Mouse (Mus musculus) embryonic facial prominence, embryonic 14.5 days (tissue): ENCODE measurements around the gene B3gnt3. TPM values are rescaled to one million over a fixed set of nuclear protein-coding genes. Genes with fewer than 3 reads are reported as not detected.

Source experiments
- ATAC-seq: fragments of 200-750 bp; cut with Nextera tagmentation; 2 replicates; pipeline ENCODE4 v1.8.0; 2017; ENCODE audit warnings: low read depth, moderate number of reproducible peaks, moderate TSS enrichment
- DNase-seq: peaks from one replicate; pipeline ENCODE4 v3.0.0-alpha.2; 2015; ENCODE audit warnings: low spot score
- H3K27ac ChIP-seq: fragments of 300-500 bp; sonication (generic); replicated peaks from 2 replicates; pipeline ENCODE4 v1.5.1; 2014; ENCODE audit warnings: low read depth, mild to moderate bottlenecking, low read length, moderate library complexity
- H3K27me3 ChIP-seq: fragments of 300-500 bp; sonication (generic); replicated peaks from 2 replicates; pipeline ENCODE4 v1.6.1; 2014; ENCODE audit warnings: low read length; ENCODE audit not compliant: control insufficient read depth, insufficient read depth
- H3K36me3 ChIP-seq: fragments of 300-500 bp; sonication (generic); 2 replicates; pipeline ENCODE4 v1.6.1; 2014; ENCODE audit warnings: low read length, mixed read lengths; ENCODE audit not compliant: control insufficient read depth, insufficient read depth
- H3K4me1 ChIP-seq: fragments of 300-500 bp; sonication (generic); 2 replicates; pipeline ENCODE4 v1.6.1; 2014; ENCODE audit warnings: antibody characterized with exemption, low read length; ENCODE audit not compliant: control insufficient read depth, insufficient read depth
- H3K4me2 ChIP-seq: fragments of 300-500 bp; sonication (generic); 2 replicates; pipeline ENCODE4 v1.6.1; 2014; ENCODE audit warnings: low read depth, mild to moderate bottlenecking, low read length, moderate library complexity, mixed read lengths
- H3K4me3 ChIP-seq: fragments of 300-500 bp; sonication (generic); 2 replicates; pipeline ENCODE4 v1.5.1; 2014; ENCODE audit warnings: low read depth, mild to moderate bottlenecking, low read length
- H3K9ac ChIP-seq: fragments of 300-500 bp; sonication (generic); 2 replicates; pipeline ENCODE4 v1.6.1; 2014; ENCODE audit warnings: low read depth, mild to moderate bottlenecking, low read length, moderate library complexity, mixed read lengths
- H3K9me3 ChIP-seq: fragments of 300-500 bp; sonication (generic); 2 replicates; pipeline ENCODE4 v1.6.1; 2016; ENCODE audit warnings: low read length; ENCODE audit not compliant: control insufficient read depth
- WGBS: fragments of 180-500 bp; shearing (Covaris S2); extraction: QIAGEN DNeasy Blood & Tissue Kit; methylation state at CpG from one replicate; pipeline ENCODE4 v1.1.7; 2014; 5-methylcytosine and 5-hydroxymethylcytosine counted together
- polyA plus RNA-seq: library from polyadenylated mRNA; unstranded; fragments of >200 nt; fragmentation: Nextera tagmentation; extraction: Ambion mirVana; gene quantifications from 2 replicates; pipeline ENCODE4 v1.2.1, GENCODE M21; 2014

The B3gnt3 gene
- polyA plus RNA-seq, 1 experiment from 2014 or later = 0.84 TPM

DNA sequence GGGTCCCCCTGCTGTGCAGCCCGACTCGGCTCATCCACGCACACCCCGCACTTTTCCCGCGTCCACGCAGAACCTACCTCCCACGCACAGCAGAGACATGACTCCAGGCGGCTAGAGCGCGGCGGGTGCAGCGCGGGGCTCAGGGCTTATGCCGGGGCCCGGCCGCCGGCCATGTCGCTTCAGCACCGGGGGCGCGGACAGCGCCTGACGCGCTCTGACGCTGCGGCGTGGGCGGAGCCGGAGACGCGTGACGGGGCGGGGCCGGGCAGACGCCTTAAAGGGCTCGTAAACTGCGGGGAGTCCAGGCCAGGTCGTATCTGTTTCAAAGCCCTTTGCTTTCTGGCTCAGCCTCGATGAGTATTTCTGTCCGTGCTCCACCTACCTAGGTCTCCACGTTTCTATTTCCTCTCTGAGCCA lies 30.0 kb downstream of the B3gnt3 start, which contains the start of gene Unc13a:
Gene Unc13a (minus strand): TSS at position 209 of the 417 bp plus-strand sequence.
- Histone ChIP-seq H3K9me3 (no peaks in the 10 kb centered on the region), H3K9ac (peak within 1 kb of the TSS; percentile 49), H3K36me3 (no peaks in the 10 kb centered on the region), H3K27me3 (peaks cover 25% of the 10 kb centered on the region), H3K4me3 (peak within 1 kb of the TSS; percentile 50), H3K4me2 (peak within 1 kb of the TSS; percentile 97), H3K4me1 (peaks cover 12% of the 10 kb centered on the region; the same call in 1 of the 2 replicates), H3K27ac (no peak within 1 kb of the TSS; the same call in 1 of the 2 replicates)
- DNase-seq (peak; percentile 90), ATAC-seq (peak; percentile 76)
- 0% methylated on average over 29 of the region's 42 CpGs for WGBS

DNA sequence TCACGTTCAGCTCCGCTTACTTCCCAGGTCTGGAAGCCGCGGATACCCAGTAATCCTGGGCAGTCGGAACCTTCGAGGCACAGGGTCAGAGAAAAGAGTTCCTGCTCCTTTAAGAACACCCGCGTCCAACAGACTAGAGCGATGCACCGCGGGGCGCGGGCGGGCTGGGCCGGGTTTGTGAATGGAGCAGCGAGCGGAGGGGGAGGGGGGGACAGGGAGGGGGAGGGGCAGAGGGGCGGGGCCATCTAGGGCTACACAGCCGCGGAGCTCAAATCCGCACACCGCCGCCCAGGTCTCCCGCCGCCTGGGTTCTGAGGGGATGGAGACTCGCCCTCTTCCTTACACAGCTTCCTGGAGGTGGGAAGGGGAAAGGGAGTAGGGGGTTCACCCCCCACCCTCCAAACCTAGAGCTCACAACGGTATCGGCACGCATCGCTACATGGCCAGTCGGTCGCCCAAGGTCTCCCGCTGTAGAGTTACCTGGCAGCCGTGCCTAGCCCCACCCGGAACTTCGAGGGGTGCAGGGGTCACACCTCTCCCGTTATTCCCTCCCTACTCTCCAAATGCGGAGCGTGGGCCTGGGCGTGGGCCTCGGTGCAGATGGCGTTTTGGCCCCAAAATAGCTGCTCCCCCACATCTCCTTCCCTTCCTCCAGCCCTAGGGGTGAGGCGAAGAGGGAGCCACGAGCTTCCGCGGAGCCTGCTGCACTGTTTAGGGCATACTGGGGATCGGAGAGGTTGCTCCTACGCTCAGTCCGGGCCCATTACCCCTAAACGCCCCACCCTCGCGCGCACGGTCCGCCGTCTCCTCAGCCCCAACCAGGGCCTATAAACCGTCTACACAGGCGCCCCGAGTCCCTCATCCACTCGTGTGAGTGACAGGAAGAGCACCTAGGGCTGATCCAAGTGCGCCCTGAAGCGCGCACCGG lies 30.7 kb downstream of the B3gnt3 start:
- peak; percentile 48 for ATAC-seq
- H3K4me1 ChIP-seq = peaks cover 12% of the 10 kb centered on the region; the same call in 1 of the 2 replicates
- no peak overlapping the region for H3K27ac ChIP-seq
- no peaks in the 10 kb centered on the region for H3K36me3 ChIP-seq
- DNase-seq = peak; percentile 80
- peaks cover 28% of the 10 kb centered on the region for H3K27me3 ChIP-seq
- 1% methylated on average over 48 of the region's 64 CpGs for WGBS
- peak overlapping the region; percentile 50 for H3K4me3 ChIP-seq
- peak overlapping the region; percentile 97 for H3K4me2 ChIP-seq
- H3K9me3 ChIP-seq = no peaks in the 10 kb centered on the region
- H3K9ac ChIP-seq = peak overlapping the region; percentile 49

DNA sequence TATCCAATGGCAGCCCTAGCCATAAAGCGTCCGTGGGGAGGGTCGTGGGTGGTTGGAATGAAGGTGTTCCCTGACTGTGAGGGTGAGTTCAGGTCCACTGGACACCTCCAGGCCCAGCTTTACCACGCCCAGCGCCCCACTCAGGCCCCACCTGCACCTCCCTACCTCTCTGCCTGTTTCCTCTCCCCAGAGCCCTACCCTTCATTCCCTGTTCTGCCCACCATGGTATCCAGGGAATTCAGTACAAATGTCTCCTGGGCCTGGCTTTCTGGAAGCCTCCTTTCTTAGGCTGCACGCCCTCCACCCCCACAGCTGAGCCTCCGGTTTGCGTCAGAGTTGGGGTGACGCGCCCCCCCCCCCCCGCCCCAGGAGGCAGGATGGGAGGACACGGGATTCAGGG lies 31.4 kb downstream of the B3gnt3 start:
- peaks cover 23% of the 10 kb centered on the region for H3K27me3 ChIP-seq
- H3K4me1 ChIP-seq = peaks cover 12% of the 10 kb centered on the region; the same call in 1 of the 2 replicates
- peak overlapping the region; percentile 97 for H3K4me2 ChIP-seq
- H3K27ac ChIP-seq = no peak overlapping the region
- H3K9ac ChIP-seq = peak overlapping the region; percentile 32; the same call in 1 of the 2 replicates
- DNase-seq (no peak), ATAC-seq (no peak)
- no peaks in the 10 kb centered on the region for H3K36me3 ChIP-seq
- peak overlapping the region; percentile 50 for H3K4me3 ChIP-seq
- no peaks in the 10 kb centered on the region for H3K9me3 ChIP-seq
- 15% methylated on average over 8 of the region's 12 CpGs for WGBS

DNA sequence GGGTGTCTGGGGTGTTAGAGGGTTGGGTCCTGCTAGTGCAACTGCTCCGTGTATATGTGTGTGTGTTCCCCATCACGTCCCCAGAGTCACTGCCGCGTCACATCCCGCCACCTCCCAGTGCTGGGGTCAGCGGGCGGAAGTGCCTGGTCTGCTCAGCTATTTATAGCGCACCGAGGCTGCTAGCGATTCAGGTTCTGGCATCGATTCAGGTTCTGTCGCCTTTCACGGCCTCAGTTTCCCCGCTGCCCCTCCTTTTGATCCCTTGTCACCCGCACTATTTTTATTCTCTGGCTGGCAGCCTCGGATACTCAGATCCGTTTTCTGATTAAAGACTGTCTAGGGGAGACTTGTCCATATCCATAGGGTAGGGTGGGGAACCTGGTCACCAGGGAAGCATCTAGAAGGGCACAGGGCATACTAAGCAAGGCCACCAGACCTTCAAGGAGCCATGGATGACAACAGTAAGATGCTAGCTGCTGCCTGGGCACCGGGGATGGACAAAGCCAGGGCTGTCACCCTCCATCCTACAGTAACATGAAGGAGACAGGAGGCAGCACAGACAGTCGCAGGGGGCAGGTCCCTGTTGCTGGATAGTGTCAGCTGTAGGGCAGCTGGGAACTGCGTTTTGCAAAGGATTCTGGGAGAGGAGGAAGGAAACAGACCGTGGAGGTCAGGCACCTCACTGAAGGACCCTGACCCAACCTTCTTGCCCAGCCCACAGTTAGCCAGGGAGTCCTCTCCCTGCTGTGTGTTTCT lies 33.2 kb downstream of the B3gnt3 start:
- Histone ChIP-seq H3K4me1 (peaks cover 12% of the 10 kb centered on the region; the same call in 1 of the 2 replicates), H3K4me3 (no peak overlapping the region), H3K9ac (no peak overlapping the region), H3K27ac (no peak overlapping the region), H3K4me2 (peak overlapping the region; percentile 16; the same call in 1 of the 2 replicates), H3K36me3 (no peaks in the 10 kb centered on the region), H3K27me3 (peaks cover 21% of the 10 kb centered on the region), H3K9me3 (no peaks in the 10 kb centered on the region)
- WGBS = 1% methylated on average over 20 of the region's 21 CpGs
- DNase-seq (peak; percentile 27), ATAC-seq (no peak)

DNA sequence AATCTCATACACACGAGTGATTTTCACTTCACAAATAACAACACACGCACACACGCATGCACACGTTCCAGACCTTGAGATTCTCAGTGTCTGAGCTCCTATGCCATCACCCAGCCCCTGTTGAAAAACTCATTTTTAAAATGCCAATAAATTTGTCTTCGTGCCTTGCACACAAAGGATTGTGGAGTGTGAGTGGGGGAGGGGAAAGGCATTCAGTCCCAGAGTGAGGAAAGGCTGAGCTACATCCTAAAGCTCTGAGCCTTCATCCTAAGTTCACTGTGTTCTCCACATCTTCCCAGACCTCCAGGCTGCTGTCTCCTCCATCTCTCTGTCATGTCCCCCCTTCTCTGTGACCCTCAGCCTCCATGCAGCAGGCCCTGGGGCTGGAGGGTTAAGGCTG lies 34.3 kb downstream of the B3gnt3 start:
- Histone ChIP-seq H3K4me3 (no peak overlapping the region), H3K27ac (no peak overlapping the region), H3K27me3 (peaks cover 21% of the 10 kb centered on the region), H3K9me3 (no peaks in the 10 kb centered on the region), H3K4me1 (peaks cover 12% of the 10 kb centered on the region; the same call in 1 of the 2 replicates), H3K36me3 (no peaks in the 10 kb centered on the region), H3K9ac (no peak overlapping the region), H3K4me2 (no peak overlapping the region)
- no peak for DNase-seq
- no peak for ATAC-seq
- WGBS = 48% methylated on average over 5 of the region's 5 CpGs

DNA sequence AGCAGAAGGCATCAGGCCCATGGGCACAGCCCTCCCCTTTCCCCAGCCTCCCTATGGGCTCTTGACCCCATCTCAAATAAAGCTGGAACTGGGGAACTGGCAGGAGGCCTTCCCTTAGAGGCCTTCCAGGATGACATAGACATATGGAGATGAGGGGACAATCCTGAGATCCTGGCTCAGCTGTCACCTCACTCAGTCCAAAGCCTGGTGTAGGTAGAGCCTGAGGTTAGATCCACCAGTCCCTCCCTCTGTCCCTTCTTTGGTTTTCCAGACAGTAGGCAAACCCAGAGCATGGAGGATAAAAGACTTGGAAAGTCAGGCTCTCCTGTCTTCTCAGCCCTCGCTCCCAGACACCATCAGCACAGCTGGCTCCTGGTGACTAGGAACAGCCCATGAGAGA lies 34.7 kb downstream of the B3gnt3 start:
- Histone ChIP-seq H3K9me3 (no peaks in the 10 kb centered on the region), H3K27ac (no peak overlapping the region), H3K9ac (no peak overlapping the region), H3K27me3 (peaks cover 21% of the 10 kb centered on the region), H3K4me1 (peaks cover 9% of the 10 kb centered on the region; the same call in 1 of the 2 replicates), H3K36me3 (no peaks in the 10 kb centered on the region), H3K4me2 (no peak overlapping the region), H3K4me3 (no peak overlapping the region)
- no peak for ATAC-seq
- no peak for DNase-seq
- WGBS = 6% methylated on average over 1 of the region's 1 CpGs

DNA sequence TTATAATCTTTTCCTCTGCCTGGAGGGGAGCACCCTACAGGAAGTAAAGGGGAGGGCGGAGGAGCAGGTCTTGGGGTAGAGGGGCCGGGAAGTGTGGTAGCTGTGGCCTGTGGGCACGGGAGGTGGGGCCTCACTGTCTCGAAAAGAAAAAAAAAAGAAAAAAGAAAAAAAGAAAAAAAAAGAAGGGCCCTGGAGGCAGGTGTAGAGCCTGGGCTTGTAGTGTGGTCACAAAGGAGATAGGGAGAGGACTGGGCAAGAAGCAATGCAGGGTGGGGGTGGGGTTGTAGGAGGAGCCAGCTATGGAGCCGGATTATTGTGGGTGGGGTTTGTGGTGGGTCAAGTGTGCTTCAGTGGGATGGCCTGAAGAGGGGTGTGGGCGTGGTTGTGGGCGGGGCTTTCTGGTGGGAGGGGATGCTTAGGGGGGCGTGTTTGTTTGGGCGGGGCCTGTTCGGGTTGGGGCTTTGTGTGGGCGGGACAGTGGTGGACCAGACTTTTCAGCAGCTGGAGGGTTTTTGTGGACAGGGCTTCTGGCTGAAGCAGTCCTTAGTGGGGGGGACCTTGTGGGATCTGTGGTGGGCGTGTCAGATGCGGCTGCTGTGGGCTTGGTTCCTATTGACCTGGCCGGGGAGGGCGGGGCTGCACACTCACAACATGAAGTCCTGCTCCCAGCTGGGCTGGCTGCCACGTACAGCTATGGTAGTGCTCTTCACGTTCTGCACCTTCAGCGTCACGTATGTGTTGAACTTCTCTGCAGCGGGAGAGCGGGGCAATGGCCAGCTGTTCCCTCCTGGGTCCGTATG lies 36.1 kb downstream of the B3gnt3 start:
- WGBS = 5% methylated on average over 18 of the region's 22 CpGs
- Histone ChIP-seq H3K27me3 (peaks cover 26% of the 10 kb centered on the region), H3K4me2 (peak overlapping the region; percentile 37), H3K4me1 (peaks cover under 1% of the 10 kb centered on the region; the same call in 1 of the 2 replicates), H3K9me3 (no peaks in the 10 kb centered on the region), H3K4me3 (no peak overlapping the region), H3K27ac (no peak overlapping the region), H3K9ac (0 out of 2 replicates have a peak overlapping the region, but pooled peaks have one; percentile 8), H3K36me3 (no peaks in the 10 kb centered on the region)
- ATAC-seq = peak; percentile 23; the same call in 1 of the 2 replicates
- DNase-seq = peak; percentile 65
